Mouse (Mus musculus): ENCODE measurements around the gene Olah. TPM values are rescaled to one million over a fixed set of nuclear protein-coding genes. Genes with fewer than 3 reads are reported as not detected.
"Not testable (repeated sequence)": the region's sequence is repeated elsewhere in the genome, so short reads cannot be mapped to it uniquely, and the experiment has no call there.

Olah gene
- polyA plus RNA-seq (2014; fragmentation: Nextera tagmentation; extraction: Ambion mirVana) = not detected in 2 replicates

- not testable (repeated sequence) for H3K27me3 ChIP-seq (ENCODE audit: control insufficient read depth, insufficient read depth, low read length); H3K4me1 ChIP-seq (ENCODE audit: control insufficient read depth, insufficient read depth, low read length); H3K36me3 ChIP-seq (ENCODE audit: control insufficient read depth, insufficient read depth, low read length); H3K9me3 ChIP-seq (ENCODE audit: control insufficient read depth, low read length); DNase-seq; H3K9ac ChIP-seq (replicated peaks; ENCODE audit: low read length); H3K4me3 ChIP-seq (replicated peaks; ENCODE audit: low read depth, low read length); H3K27ac ChIP-seq (replicated peaks; ENCODE audit: low read depth, low read length); ATAC-seq (ENCODE audit: low FRiP score, low TSS enrichment); H3K4me2 ChIP-seq (ENCODE audit: low read length)
- WGBS = 75% methylated on average over 10 of the region's 10 CpGs
These were observed at the start of gene Olah for GRCm38 (mm10) chr2:3397110-3397509. Gene Olah, minus strand, starts transcription at chr2:3397210.

- H3K9me3 ChIP-seq (ENCODE audit: control insufficient read depth, low read length) = no peaks in the 10 kb centered on the region
- H3K4me3 ChIP-seq (replicated peaks; ENCODE audit: low read depth, low read length) = no peak overlapping the region
- ATAC-seq (ENCODE audit: low FRiP score, low TSS enrichment) = no peak
- H3K4me1 ChIP-seq (ENCODE audit: control insufficient read depth, insufficient read depth, low read length) = no peaks in the 10 kb centered on the region
- peaks cover 57% of the 10 kb centered on the region for H3K36me3 ChIP-seq (ENCODE audit: control insufficient read depth, insufficient read depth, low read length)
- H3K4me2 ChIP-seq (ENCODE audit: low read length) = no peak overlapping the region
- WGBS = 81% methylated on average over 4 of the region's 4 CpGs
- no peak overlapping the region for H3K27ac ChIP-seq (replicated peaks; ENCODE audit: low read depth, low read length)
- DNase-seq = no peak
- no peak overlapping the region for H3K9ac ChIP-seq (replicated peaks; ENCODE audit: low read length)
- H3K27me3 ChIP-seq (ENCODE audit: control insufficient read depth, insufficient read depth, low read length) = no peaks in the 10 kb centered on the region
These were observed 49.0 kb upstream of the Olah start for GRCm38 (mm10) chr2:3445984-3446383.

GRCm38 (mm10) chr2:3444206-3444605 lies 47.2 kb upstream of the Olah start:
- Histone ChIP-seq H3K9me3 (ENCODE audit: control insufficient read depth, low read length) (no peaks in the 10 kb centered on the region), H3K4me3 (replicated peaks; ENCODE audit: low read depth, low read length) (no peak overlapping the region), H3K4me2 (ENCODE audit: low read length) (no peak overlapping the region), H3K27ac (replicated peaks; ENCODE audit: low read depth, low read length) (no peak overlapping the region), H3K27me3 (ENCODE audit: control insufficient read depth, insufficient read depth, low read length) (no peaks in the 10 kb centered on the region), H3K36me3 (ENCODE audit: control insufficient read depth, insufficient read depth, low read length) (peaks cover 59% of the 10 kb centered on the region), H3K9ac (replicated peaks; ENCODE audit: low read length) (no peak overlapping the region), H3K4me1 (ENCODE audit: control insufficient read depth, insufficient read depth, low read length) (no peaks in the 10 kb centered on the region)
- WGBS = 75% methylated on average over 7 of the region's 7 CpGs
- DNase-seq (no peak), ATAC-seq (ENCODE audit: low FRiP score, low TSS enrichment) (no peak)

GRCm38 (mm10) chr2:3437956-3438355 lies 40.9 kb upstream of the Olah start:
- H3K27ac ChIP-seq (replicated peaks; ENCODE audit: low read depth, low read length) = no peak overlapping the region
- no peaks in the 10 kb centered on the region for H3K27me3 ChIP-seq (ENCODE audit: control insufficient read depth, insufficient read depth, low read length)
- 29% methylated on average over 7 of the region's 7 CpGs for WGBS
- DNase-seq (no peak), ATAC-seq (ENCODE audit: low FRiP score, low TSS enrichment) (no peak)
- H3K36me3 ChIP-seq (ENCODE audit: control insufficient read depth, insufficient read depth, low read length) = peaks cover 43% of the 10 kb centered on the region
- H3K4me3 ChIP-seq (replicated peaks; ENCODE audit: low read depth, low read length) = no peak overlapping the region
- no peak overlapping the region for H3K9ac ChIP-seq (replicated peaks; ENCODE audit: low read length)
- no peaks in the 10 kb centered on the region for H3K9me3 ChIP-seq (ENCODE audit: control insufficient read depth, low read length)
- no peaks in the 10 kb centered on the region for H3K4me1 ChIP-seq (ENCODE audit: control insufficient read depth, insufficient read depth, low read length)
- no peak overlapping the region for H3K4me2 ChIP-seq (ENCODE audit: low read length)

- no peaks in the 10 kb centered on the region for H3K27me3 ChIP-seq (ENCODE audit: control insufficient read depth, insufficient read depth, low read length)
- DNase-seq (no peak), ATAC-seq (ENCODE audit: low FRiP score, low TSS enrichment) (no peak)
- no peaks in the 10 kb centered on the region for H3K4me1 ChIP-seq (ENCODE audit: control insufficient read depth, insufficient read depth, low read length)
- H3K27ac ChIP-seq (replicated peaks; ENCODE audit: low read depth, low read length) = no peak overlapping the region
- no peak overlapping the region for H3K4me3 ChIP-seq (replicated peaks; ENCODE audit: low read depth, low read length)
- no peaks in the 10 kb centered on the region for H3K9me3 ChIP-seq (ENCODE audit: control insufficient read depth, low read length)
- H3K36me3 ChIP-seq (ENCODE audit: control insufficient read depth, insufficient read depth, low read length) = peaks cover 29% of the 10 kb centered on the region
- H3K4me2 ChIP-seq (ENCODE audit: low read length) = no peak overlapping the region
- H3K9ac ChIP-seq (replicated peaks; ENCODE audit: low read length) = no peak overlapping the region
- 77% methylated on average over 6 of the region's 6 CpGs for WGBS
These were observed 38.5 kb upstream of the Olah start for GRCm38 (mm10) chr2:3435369-3436061.

GRCm38 (mm10) chr2:3430956-3431355 lies 33.9 kb upstream of the Olah start:
- H3K4me3 ChIP-seq (replicated peaks; ENCODE audit: low read depth, low read length) = no peak overlapping the region
- DNase-seq (no peak), ATAC-seq (ENCODE audit: low FRiP score, low TSS enrichment) (no peak)
- H3K4me2 ChIP-seq (ENCODE audit: low read length) = no peak overlapping the region
- no peaks in the 10 kb centered on the region for H3K4me1 ChIP-seq (ENCODE audit: control insufficient read depth, insufficient read depth, low read length)
- no peaks in the 10 kb centered on the region for H3K9me3 ChIP-seq (ENCODE audit: control insufficient read depth, low read length)
- H3K27me3 ChIP-seq (ENCODE audit: control insufficient read depth, insufficient read depth, low read length) = no peaks in the 10 kb centered on the region
- H3K9ac ChIP-seq (replicated peaks; ENCODE audit: low read length) = no peak overlapping the region
- peaks cover 19% of the 10 kb centered on the region for H3K36me3 ChIP-seq (ENCODE audit: control insufficient read depth, insufficient read depth, low read length)
- H3K27ac ChIP-seq (replicated peaks; ENCODE audit: low read depth, low read length) = no peak overlapping the region
- WGBS = 94% methylated on average over 9 of the region's 9 CpGs

- Histone ChIP-seq H3K4me2 (ENCODE audit: low read length) (peak overlapping the region; percentile 92), H3K27me3 (ENCODE audit: control insufficient read depth, insufficient read depth, low read length) (no peaks in the 10 kb centered on the region), H3K9ac (replicated peaks; ENCODE audit: low read length) (peak overlapping the region; percentile 65), H3K9me3 (ENCODE audit: control insufficient read depth, low read length) (no peaks in the 10 kb centered on the region), H3K4me1 (ENCODE audit: control insufficient read depth, insufficient read depth, low read length) (peaks cover 9% of the 10 kb centered on the region), H3K4me3 (replicated peaks; ENCODE audit: low read depth, low read length) (peak overlapping the region; percentile 72), H3K27ac (replicated peaks; ENCODE audit: low read depth, low read length) (no peak overlapping the region), H3K36me3 (ENCODE audit: control insufficient read depth, insufficient read depth, low read length) (peaks cover 9% of the 10 kb centered on the region; the same call in 1 of the 2 replicates)
- 12% methylated on average over 10 of the region's 10 CpGs for WGBS
- ATAC-seq (ENCODE audit: low FRiP score, low TSS enrichment) (no peak), DNase-seq (no peak)
These were observed 27.5 kb upstream of the Olah start for GRCm38 (mm10) chr2:3424579-3424910.

- Histone ChIP-seq H3K4me2 (ENCODE audit: low read length) (peak within 1 kb of the TSS; percentile 92), H3K4me1 (ENCODE audit: control insufficient read depth, insufficient read depth, low read length) (peaks cover 10% of the 10 kb centered on the region), H3K9me3 (ENCODE audit: control insufficient read depth, low read length) (no peaks in the 10 kb centered on the region), H3K36me3 (ENCODE audit: control insufficient read depth, insufficient read depth, low read length) (peaks cover 7% of the 10 kb centered on the region; the same call in 1 of the 2 replicates), H3K27ac (replicated peaks; ENCODE audit: low read depth, low read length) (no peak within 1 kb of the TSS), H3K9ac (replicated peaks; ENCODE audit: low read length) (peak within 1 kb of the TSS; percentile 65), H3K4me3 (replicated peaks; ENCODE audit: low read depth, low read length) (peak within 1 kb of the TSS; percentile 72), H3K27me3 (ENCODE audit: control insufficient read depth, insufficient read depth, low read length) (no peaks in the 10 kb centered on the region)
- ATAC-seq (ENCODE audit: low FRiP score, low TSS enrichment) = peak; percentile 99
- 1% methylated on average over 29 of the region's 29 CpGs for WGBS
- peak; percentile 95 for DNase-seq
These were observed 27.0 kb upstream of the Olah start, which contains the start of gene Dclre1c for GRCm38 (mm10) chr2:3423841-3424578. Gene Dclre1c, plus strand, starts transcription at chr2:3424131.
